Mouse (Mus musculus) G1E-ER4 (cell line): ENCODE measurements around the gene Col23a1. TPM values are rescaled to one million over a fixed set of nuclear protein-coding genes. Genes with fewer than 3 reads are reported as not detected.

Source experiments
- GATA1 ChIP-seq: IDR thresholded peaks from one replicate; pipeline ENCODE4 v1.8.0; 2012; ENCODE audit warnings: low read length, inconsistent platforms
- polyA plus RNA-seq: library from polyadenylated mRNA; stranded (reverse); fragments of >175 nt; gene quantifications from 2 replicates; pipeline ENCODE4 v1.2.3, GENCODE M21; 2012

Col23a1 gene
- polyA plus RNA-seq, 1 experiment, result not detected

- TF ChIP-seq GATA1, result no peak
Observed at GRCm38 (mm10) chr11:51431287-51431686, 141.6 kb downstream of the Col23a1 start.

DNA sequence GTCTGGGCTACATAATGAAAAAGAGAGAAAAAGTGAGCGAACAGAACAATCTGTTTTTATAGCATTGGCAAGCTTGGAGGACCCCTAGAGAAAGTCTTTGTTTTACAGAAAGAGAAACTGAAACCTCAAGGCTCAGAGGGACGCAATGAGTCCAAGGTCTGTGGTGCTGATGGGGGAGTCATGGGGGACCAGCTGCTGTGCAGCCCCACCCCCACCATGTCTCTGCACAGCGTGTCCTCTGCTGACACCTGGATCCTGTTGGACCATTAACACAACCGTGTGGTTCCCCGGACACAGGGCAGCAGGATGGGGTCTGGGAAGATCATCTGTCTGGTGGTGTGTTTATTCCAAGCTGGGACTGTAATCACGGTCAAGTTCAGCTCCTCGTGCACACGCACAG lies 142.2 kb downstream of the Col23a1 start:
- TF ChIP-seq GATA1, result no peak

DNA sequence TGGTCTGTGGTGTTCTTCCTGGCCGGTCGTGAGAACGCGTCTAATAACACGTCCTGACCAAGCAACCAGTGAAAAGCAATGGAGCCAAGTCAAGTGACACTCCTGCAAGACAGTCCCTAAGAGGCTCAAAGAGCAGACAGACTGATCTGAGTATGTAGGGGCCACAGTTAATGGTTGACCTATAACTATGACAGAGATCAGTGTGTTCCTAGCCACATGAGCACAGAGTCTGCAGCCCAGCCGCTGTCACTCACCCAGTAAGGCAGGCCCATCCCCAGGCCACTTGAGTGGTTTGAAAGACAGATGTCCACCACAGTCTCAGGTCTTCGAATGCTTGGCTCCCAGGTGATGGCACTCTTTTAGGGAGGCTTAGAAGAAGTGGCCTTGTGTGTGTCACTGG lies 152.3 kb downstream of the Col23a1 start:
- TF ChIP-seq GATA1, result no peak

GRCm38 (mm10) chr11:51442599-51442998 lies 152.9 kb downstream of the Col23a1 start:
- no peak for TF ChIP-seq GATA1

DNA sequence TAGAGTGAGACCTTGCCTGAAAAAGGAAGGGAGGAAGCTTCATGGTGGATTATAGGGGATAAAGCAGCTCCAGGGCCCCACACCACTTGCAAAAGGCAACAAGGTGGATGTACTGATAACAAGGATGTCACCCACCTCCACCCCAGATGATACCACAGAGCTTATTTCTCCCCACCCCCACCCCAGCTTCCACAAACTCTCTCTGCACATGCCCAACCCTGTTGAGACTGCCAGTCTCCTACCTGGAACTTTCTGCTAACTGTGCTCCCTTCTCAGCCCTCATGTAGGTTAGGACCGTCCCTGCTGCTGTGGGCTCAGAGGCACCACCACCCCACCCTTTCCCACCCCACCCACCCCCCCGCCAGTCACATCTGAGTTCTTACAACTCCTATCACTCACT lies 154.1 kb downstream of the Col23a1 start:
- no peak for TF ChIP-seq GATA1

GRCm38 (mm10) chr11:51444649-51445048 lies 154.9 kb downstream of the Col23a1 start:
- TF ChIP-seq GATA1, result no peak

DNA sequence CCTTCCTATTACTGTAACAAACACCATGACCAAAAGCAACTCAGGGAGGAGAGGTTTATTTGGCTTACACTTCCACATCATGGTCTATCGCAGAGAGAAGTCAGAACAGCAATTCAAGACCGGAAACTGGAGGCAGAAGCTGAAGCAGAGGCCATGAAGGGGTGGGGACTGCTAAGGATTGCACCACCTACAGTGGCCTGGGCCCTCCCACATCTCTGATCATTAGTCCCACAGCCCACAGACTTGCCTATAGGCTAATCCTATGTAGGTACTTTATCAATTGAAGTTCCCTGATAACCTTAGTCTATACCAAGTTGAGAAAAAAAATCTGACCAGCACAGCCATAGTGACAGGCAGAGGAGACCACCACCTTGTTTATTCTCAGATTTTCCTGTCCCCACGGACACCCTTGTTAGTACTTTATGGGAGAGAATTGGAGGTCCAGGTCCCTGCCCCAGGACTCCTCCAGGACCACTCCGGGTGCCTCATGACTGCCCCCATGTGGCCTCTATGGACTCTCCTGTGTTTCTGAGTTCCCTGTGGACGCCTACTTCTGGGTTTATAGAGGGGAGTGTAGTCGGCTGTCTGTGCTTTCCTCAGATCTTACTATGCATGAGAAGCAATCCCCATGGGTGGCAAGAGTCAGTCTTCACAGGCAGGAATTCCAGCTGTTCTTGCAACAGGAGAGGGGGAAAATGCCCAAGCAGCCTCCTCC lies 157.1 kb downstream of the Col23a1 start:
- TF ChIP-seq GATA1, result no peak

GRCm38 (mm10) chr11:51448256-51448655 lies 158.5 kb downstream of the Col23a1 start:
- no peak for TF ChIP-seq GATA1

DNA sequence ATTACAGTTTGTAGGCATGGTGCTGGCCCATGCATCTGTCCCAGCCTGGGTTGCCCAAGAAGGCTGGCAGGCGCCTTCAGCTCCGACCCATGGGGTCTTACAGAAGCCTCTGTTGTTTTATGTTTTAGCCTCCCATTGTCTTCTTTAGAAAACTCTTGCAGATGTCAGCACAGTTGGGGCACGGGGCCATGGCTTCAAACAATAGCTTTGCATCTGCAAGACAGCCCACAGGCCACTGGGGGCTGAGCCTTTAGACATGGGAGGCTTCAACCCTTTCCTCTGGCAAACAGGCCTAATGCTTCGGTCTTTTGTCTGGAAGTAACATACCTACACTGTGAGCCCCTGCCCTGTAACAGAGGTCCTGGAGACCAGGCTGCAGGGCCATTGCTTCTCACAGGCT lies 159.0 kb downstream of the Col23a1 start:
- no peak for TF ChIP-seq GATA1

DNA sequence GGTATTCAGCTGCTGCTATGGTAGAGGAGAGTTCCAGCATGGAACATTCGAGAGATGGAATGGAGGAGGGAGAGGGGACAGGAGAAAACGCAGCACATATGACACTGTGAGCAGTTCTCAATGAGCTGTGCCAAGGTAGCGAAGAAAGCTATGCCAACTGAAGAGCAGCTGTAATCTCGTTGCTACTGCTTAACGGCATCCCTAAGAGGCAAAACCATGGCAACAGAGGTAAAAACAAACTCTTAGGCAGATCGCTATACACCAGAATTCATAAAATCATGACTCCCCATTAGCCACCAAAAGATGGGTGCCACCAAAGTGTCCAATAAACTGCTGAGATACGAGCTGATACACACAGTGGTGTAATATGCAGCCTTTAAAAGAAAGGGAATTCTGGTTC lies 160.2 kb downstream of the Col23a1 start:
- TF ChIP-seq GATA1, result no peak

DNA sequence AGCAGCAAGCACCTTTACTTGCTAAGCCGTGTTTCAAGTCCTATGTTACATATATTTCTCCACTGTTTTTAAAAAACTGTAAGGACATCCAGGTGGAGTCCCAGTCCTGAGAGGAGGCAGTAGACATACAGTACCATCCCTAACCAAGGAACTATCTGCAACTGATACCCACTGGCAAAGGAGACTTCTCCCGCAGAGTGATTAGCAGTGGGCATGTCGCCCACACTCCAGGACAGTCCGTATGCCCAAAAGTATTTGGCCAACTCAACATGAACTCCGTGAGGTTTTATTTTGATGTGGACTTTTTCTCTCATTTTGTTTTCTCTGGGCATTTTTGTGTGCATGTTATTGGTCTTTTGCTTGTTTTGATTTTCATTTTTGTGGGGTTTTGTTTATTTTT lies 161.6 kb downstream of the Col23a1 start:
- TF ChIP-seq GATA1, result no peak

- no peak for TF ChIP-seq GATA1
Observed at GRCm38 (mm10) chr11:51451925-51452324, 162.2 kb downstream of the Col23a1 start.

DNA sequence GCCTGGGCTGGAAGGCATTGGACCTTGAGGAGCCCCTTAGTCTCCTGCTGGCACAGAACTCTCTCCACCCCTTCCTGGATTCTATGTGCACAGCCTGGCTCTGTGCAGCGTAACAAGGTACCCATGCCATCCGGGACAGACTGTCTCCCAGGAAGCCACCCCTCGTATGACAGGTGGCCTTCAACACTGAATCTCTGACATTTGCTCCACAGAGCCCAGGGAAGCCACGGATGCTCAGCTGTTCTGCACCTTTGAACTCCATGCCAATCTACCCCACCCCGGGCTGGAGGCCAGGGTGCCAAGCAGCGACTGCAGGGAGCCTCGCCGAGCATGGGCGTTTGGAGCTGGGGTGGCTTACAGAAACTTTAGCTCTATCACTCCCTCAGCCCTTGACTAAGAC lies 164.0 kb downstream of the Col23a1 start:
- no peak for TF ChIP-seq GATA1

DNA sequence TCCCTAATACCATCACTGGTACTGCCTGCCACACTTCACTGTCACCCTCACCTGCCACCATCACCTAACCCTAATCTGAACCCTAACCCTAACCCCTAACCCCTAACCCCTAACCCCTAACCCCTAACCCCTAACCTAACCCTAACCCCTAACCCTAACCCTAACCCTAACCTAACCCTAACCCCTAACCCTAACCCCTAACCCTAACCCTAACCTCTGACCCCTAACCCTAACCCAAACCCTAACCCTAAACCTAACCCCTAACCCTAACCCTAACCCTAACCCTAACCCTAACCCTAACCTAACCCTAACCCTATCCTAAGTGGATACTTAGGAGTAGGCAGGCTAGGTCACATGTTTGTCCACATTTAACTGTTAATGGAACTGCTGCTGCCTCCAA lies 165.8 kb downstream of the Col23a1 start:
- no peak for TF ChIP-seq GATA1

GRCm38 (mm10) chr11:51457624-51458023 lies 167.9 kb downstream of the Col23a1 start:
- no peak for TF ChIP-seq GATA1

- TF ChIP-seq GATA1, result no peak
Observed at GRCm38 (mm10) chr11:51458649-51459048, 168.9 kb downstream of the Col23a1 start.

DNA sequence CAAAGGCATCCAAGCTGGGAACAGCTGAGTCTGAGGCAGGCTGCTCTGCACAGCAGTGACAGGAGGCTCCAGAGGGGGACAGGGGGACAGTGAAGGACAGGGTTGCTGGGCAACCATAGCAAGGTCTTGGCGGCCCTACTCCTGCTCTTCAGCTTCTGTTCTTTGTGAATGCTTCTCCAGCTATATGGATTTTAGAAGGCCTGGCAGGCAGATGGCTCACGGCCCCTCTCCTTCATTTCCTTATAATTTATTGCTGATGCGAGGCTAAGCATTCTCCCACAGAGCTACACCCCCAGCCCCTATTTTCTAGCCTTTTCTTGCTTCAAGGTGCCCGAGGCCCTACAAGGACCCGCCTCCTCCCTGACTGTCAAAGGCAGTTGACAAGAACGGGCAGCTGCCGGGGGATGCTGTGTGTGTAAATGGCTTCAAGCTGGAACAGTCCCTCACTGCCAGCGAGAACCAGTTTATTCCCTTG lies 169.9 kb downstream of the Col23a1 start:
- no peak for TF ChIP-seq GATA1

- TF ChIP-seq GATA1, result no peak
Observed at GRCm38 (mm10) chr11:51468737-51469136, 179.0 kb downstream of the Col23a1 start.
